Mouse (Mus musculus): ENCODE data around the gene Dgke.

GRCm38 (mm10) chr11:89105211-89105610 is 38.6 kb upstream of the Dgke start:
- TF ChIP-seq CTCF (conservative IDR thresholded peaks at IDR 0.05; ENCODE audit: low read length) = no peak
- no peak for TF ChIP-seq NANOG (IDR thresholded peaks at IDR 0.05; ENCODE audit: borderline replicate concordance, low read length)
- TF ChIP-seq POU5F1 (IDR thresholded peaks at IDR 0.05; ENCODE audit: borderline replicate concordance, low read length) = no peak
